Mouse (Mus musculus): ENCODE results near the gene Ap1g2. TPM values are rescaled to one million over a fixed set of nuclear protein-coding genes. Genes with fewer than 3 reads are reported as not detected.

Ap1g2 gene
- polyA plus RNA-seq, 1 experiment from 2014 or later = 8.6 TPM

DNA sequence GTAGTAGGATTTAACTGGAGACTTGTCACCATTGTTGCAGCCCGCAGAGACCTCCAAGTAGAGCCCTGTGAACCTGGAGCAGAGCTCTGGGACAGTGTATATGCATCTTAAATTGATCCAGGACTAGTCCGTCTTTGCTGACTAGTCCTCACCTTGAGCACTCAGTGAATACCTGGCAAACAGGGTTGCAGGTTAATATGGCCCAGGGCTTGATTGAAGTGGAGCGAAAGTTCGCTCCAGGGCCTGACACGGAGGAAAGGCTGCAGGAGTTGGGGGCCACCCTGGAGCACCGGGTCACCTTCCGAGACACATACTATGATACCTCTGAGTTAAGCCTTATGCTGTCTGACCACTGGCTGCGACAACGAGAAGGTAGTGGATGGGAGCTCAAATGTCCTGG lies 11.1 kb downstream of the Ap1g2 start:
- ATAC-seq (ENCODE audit: insufficient number of reproducible peaks, insufficient read depth, low FRiP score, low read depth) = no peak
- peak overlapping the region; percentile 84 for H3K4me2 ChIP-seq (ENCODE audit: low read length)
- H3K9me3 ChIP-seq (ENCODE audit: control insufficient read depth, low read length) = no peaks in the 10 kb centered on the region
- WGBS = 53% methylated on average over 9 of the region's 9 CpGs
- H3K27ac ChIP-seq (replicated peaks in 1 of 2; ENCODE audit: control insufficient read depth in 1 of 2, insufficient read depth in 1 of 2, low read depth in 2 of 2, low read length in 2 of 2) = peak overlapping the region in 1 of 2 experiments; percentile 55; a peak in 3 of 4 replicates
- H3K4me3 ChIP-seq (ENCODE audit: control insufficient read depth in 1 of 2, insufficient read depth in 1 of 2, low read depth in 1 of 2, low read length in 2 of 2) = peak overlapping the region; percentile 61 to 86
- peaks cover 16 to 25% of the 10 kb centered on the region in 2 experiments for H3K4me1 ChIP-seq (ENCODE audit: control insufficient read depth in 2 of 2, insufficient read depth in 2 of 2, low read length in 2 of 2)
- H3K9ac ChIP-seq (ENCODE audit: low read length) = peak overlapping the region; percentile 70
- peaks cover 22% of the 10 kb centered on the region for H3K36me3 ChIP-seq (ENCODE audit: control insufficient read depth, insufficient read depth, low read length)
- no peaks in the 10 kb centered on the region for H3K27me3 ChIP-seq (ENCODE audit: control insufficient read depth, insufficient read depth, low read length)

DNA sequence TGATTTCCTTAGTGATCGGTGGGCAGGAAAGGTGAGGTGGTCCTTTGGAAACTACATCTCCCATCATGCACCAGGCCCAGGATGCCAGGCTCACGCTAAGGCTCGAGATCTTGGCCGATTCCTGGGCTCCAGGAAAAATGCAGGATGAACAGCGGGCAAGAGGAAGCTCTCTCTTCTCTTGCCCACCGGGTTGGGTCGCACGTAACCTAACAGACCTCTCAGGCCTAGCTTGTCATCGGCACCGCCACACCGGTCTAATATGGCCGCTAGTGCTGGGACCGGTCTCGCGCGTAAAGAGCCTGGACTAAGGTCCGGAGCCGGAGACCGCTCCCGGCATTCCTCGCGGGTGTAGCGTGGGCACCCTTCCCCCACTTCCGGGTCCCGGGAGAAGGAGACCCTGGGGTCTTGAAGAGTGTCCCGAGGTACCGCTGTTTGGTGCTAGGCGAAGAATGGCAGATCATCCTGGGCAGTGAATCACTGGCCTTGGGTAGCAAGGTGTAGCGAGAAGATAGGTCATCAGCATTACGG lies 11.6 kb downstream of the Ap1g2 start, which contains the start of gene Thtpa:
Thtpa (plus strand) TSS at position 81 of the 528 bp plus-strand sequence.
- Histone ChIP-seq H3K4me2 (ENCODE audit: low read length) (peak within 1 kb of the TSS; percentile 84), H3K36me3 (ENCODE audit: control insufficient read depth, insufficient read depth, low read length) (peaks cover 22% of the 10 kb centered on the region), H3K27ac (replicated peaks in 1 of 2; ENCODE audit: control insufficient read depth in 1 of 2, insufficient read depth in 1 of 2, low read depth in 2 of 2, low read length in 2 of 2) (peak within 1 kb of the TSS; percentile 55 to 75), H3K4me1 (ENCODE audit: control insufficient read depth in 2 of 2, insufficient read depth in 2 of 2, low read length in 2 of 2) (peaks cover 16 to 28% of the 10 kb centered on the region in 2 experiments), H3K4me3 (ENCODE audit: control insufficient read depth in 1 of 2, insufficient read depth in 1 of 2, low read depth in 1 of 2, low read length in 2 of 2) (peak within 1 kb of the TSS; percentile 61 to 86), H3K9me3 (ENCODE audit: control insufficient read depth, low read length) (no peaks in the 10 kb centered on the region), H3K9ac (ENCODE audit: low read length) (peak within 1 kb of the TSS; percentile 70), H3K27me3 (ENCODE audit: control insufficient read depth, insufficient read depth, low read length) (no peaks in the 10 kb centered on the region)
- peak; percentile 46 for ATAC-seq (ENCODE audit: insufficient number of reproducible peaks, insufficient read depth, low FRiP score, low read depth)
- WGBS = 1% methylated on average over 30 of the region's 30 CpGs

- H3K9me3 ChIP-seq (ENCODE audit: control insufficient read depth, low read length) = no peaks in the 10 kb centered on the region
- peaks cover 16% of the 10 kb centered on the region for H3K36me3 ChIP-seq (ENCODE audit: control insufficient read depth, insufficient read depth, low read length)
- peaks cover 23 to 36% of the 10 kb centered on the region in 2 experiments for H3K4me1 ChIP-seq (ENCODE audit: control insufficient read depth in 2 of 2, insufficient read depth in 2 of 2, low read length in 2 of 2)
- no peak for ATAC-seq (ENCODE audit: insufficient number of reproducible peaks, insufficient read depth, low FRiP score, low read depth)
- WGBS = 41% methylated on average over 6 of the region's 6 CpGs
- peak overlapping the region; percentile 84; the same call in 1 of the 2 replicates for H3K4me2 ChIP-seq (ENCODE audit: low read length)
- H3K27ac ChIP-seq (replicated peaks in 1 of 2; ENCODE audit: control insufficient read depth in 1 of 2, insufficient read depth in 1 of 2, low read depth in 2 of 2, low read length in 2 of 2) = no peak overlapping the region
- H3K4me3 ChIP-seq (ENCODE audit: control insufficient read depth in 1 of 2, insufficient read depth in 1 of 2, low read depth in 1 of 2, low read length in 2 of 2) = 0 out of 4 replicates have a peak overlapping the region, but pooled peaks of 1 of the 2 experiments have one; percentile 61
- H3K9ac ChIP-seq (ENCODE audit: low read length) = no peak overlapping the region
- H3K27me3 ChIP-seq (ENCODE audit: control insufficient read depth, insufficient read depth, low read length) = no peaks in the 10 kb centered on the region
Observed at GRCm38 (mm10) chr14:55093927-55094326, 12.5 kb downstream of the Ap1g2 start.

GRCm38 (mm10) chr14:55092011-55092577 lies 14.3 kb downstream of the Ap1g2 start, which contains the start of gene Zfhx2:
Gene Zfhx2 (minus strand): TSS chr14:55092324.
- no peaks in the 10 kb centered on the region for H3K27me3 ChIP-seq (ENCODE audit: control insufficient read depth, insufficient read depth, low read length)
- peak within 1 kb of the TSS; percentile 20 to 41; a peak in 3 of 4 replicates for H3K27ac ChIP-seq (replicated peaks in 1 of 2; ENCODE audit: control insufficient read depth in 1 of 2, insufficient read depth in 1 of 2, low read depth in 2 of 2, low read length in 2 of 2)
- H3K4me2 ChIP-seq (ENCODE audit: low read length) = peak within 1 kb of the TSS; percentile 76
- H3K9me3 ChIP-seq (ENCODE audit: control insufficient read depth, low read length) = no peaks in the 10 kb centered on the region
- H3K36me3 ChIP-seq (ENCODE audit: control insufficient read depth, insufficient read depth, low read length) = no peaks in the 10 kb centered on the region
- peak within 1 kb of the TSS; percentile 55 to 65 for H3K4me3 ChIP-seq (ENCODE audit: control insufficient read depth in 1 of 2, insufficient read depth in 1 of 2, low read depth in 1 of 2, low read length in 2 of 2)
- H3K4me1 ChIP-seq (ENCODE audit: control insufficient read depth in 2 of 2, insufficient read depth in 2 of 2, low read length in 2 of 2) = peaks cover 36 to 52% of the 10 kb centered on the region in 2 experiments
- peak; percentile 82 for ATAC-seq (ENCODE audit: insufficient number of reproducible peaks, insufficient read depth, low FRiP score, low read depth)
- peak within 1 kb of the TSS; percentile 78 for H3K9ac ChIP-seq (ENCODE audit: low read length)
- WGBS = under 1% methylated on average over 34 of the region's 34 CpGs

- no peak for ATAC-seq (ENCODE audit: insufficient number of reproducible peaks, insufficient read depth, low FRiP score, low read depth)
- Histone ChIP-seq H3K36me3 (ENCODE audit: control insufficient read depth, insufficient read depth, low read length) (no peaks in the 10 kb centered on the region), H3K27ac (replicated peaks in 1 of 2; ENCODE audit: control insufficient read depth in 1 of 2, insufficient read depth in 1 of 2, low read depth in 2 of 2, low read length in 2 of 2) (peak overlapping the region; percentile 3 to 12; a peak in 1 of 4 replicates)
Observed at GRCm38 (mm10) chr14:55091209-55091865, 15.1 kb downstream of the Ap1g2 start.

GRCm38 (mm10) chr14:55089199-55089947 lies 17.0 kb downstream of the Ap1g2 start:
- Histone ChIP-seq H3K4me3 (ENCODE audit: control insufficient read depth in 1 of 2, insufficient read depth in 1 of 2, low read depth in 1 of 2, low read length in 2 of 2) (no peak overlapping the region), H3K27me3 (ENCODE audit: control insufficient read depth, insufficient read depth, low read length) (no peaks in the 10 kb centered on the region), H3K36me3 (ENCODE audit: control insufficient read depth, insufficient read depth, low read length) (no peaks in the 10 kb centered on the region), H3K4me1 (ENCODE audit: control insufficient read depth in 2 of 2, insufficient read depth in 2 of 2, low read length in 2 of 2) (peaks cover 31 to 47% of the 10 kb centered on the region in 2 experiments), H3K4me2 (ENCODE audit: low read length) (peak overlapping the region; percentile 23; the same call in 1 of the 2 replicates), H3K9me3 (ENCODE audit: control insufficient read depth, low read length) (no peaks in the 10 kb centered on the region), H3K27ac (replicated peaks in 1 of 2; ENCODE audit: control insufficient read depth in 1 of 2, insufficient read depth in 1 of 2, low read depth in 2 of 2, low read length in 2 of 2) (peak overlapping the region; percentile 58 to 64), H3K9ac (ENCODE audit: low read length) (no peak overlapping the region)
- no peak for ATAC-seq (ENCODE audit: insufficient number of reproducible peaks, insufficient read depth, low FRiP score, low read depth)
- WGBS = 40% methylated on average over 13 of the region's 13 CpGs

More at GRCm38 (mm10) chr14:55091209-55091865, 15.1 kb downstream of the Ap1g2 start:
- Histone ChIP-seq H3K4me3 (ENCODE audit: control insufficient read depth in 1 of 2, insufficient read depth in 1 of 2, low read depth in 1 of 2, low read length in 2 of 2) (peak overlapping the region; percentile 55 to 65), H3K4me2 (ENCODE audit: low read length) (peak overlapping the region; percentile 76), H3K27me3 (ENCODE audit: control insufficient read depth, insufficient read depth, low read length) (no peaks in the 10 kb centered on the region), H3K4me1 (ENCODE audit: control insufficient read depth in 2 of 2, insufficient read depth in 2 of 2, low read length in 2 of 2) (peaks cover 32 to 53% of the 10 kb centered on the region in 2 experiments), H3K9me3 (ENCODE audit: control insufficient read depth, low read length) (no peaks in the 10 kb centered on the region), H3K9ac (ENCODE audit: low read length) (peak overlapping the region; percentile 78)
- WGBS = 5% methylated on average over 31 of the region's 34 CpGs

GRCm38 (mm10) chr14:55086009-55086514 lies 20.3 kb downstream of the Ap1g2 start:
- Histone ChIP-seq H3K4me1 (ENCODE audit: control insufficient read depth in 2 of 2, insufficient read depth in 2 of 2, low read length in 2 of 2) (peaks cover 27 to 39% of the 10 kb centered on the region in 2 experiments), H3K36me3 (ENCODE audit: control insufficient read depth, insufficient read depth, low read length) (no peaks in the 10 kb centered on the region), H3K27me3 (ENCODE audit: control insufficient read depth, insufficient read depth, low read length) (no peaks in the 10 kb centered on the region), H3K9ac (ENCODE audit: low read length) (no peak overlapping the region), H3K4me2 (ENCODE audit: low read length) (no peak overlapping the region), H3K4me3 (ENCODE audit: control insufficient read depth in 1 of 2, insufficient read depth in 1 of 2, low read depth in 1 of 2, low read length in 2 of 2) (no peak overlapping the region), H3K9me3 (ENCODE audit: control insufficient read depth, low read length) (no peaks in the 10 kb centered on the region), H3K27ac (replicated peaks in 1 of 2; ENCODE audit: control insufficient read depth in 1 of 2, insufficient read depth in 1 of 2, low read depth in 2 of 2, low read length in 2 of 2) (no peak overlapping the region; a peak in 1 of 4 replicates)
- 81% methylated on average over 6 of the region's 6 CpGs for WGBS
- ATAC-seq (ENCODE audit: insufficient number of reproducible peaks, insufficient read depth, low FRiP score, low read depth) = no peak

Data from heart, embryonic 14.5 days (tissue).